Mouse (Mus musculus) stomach, embryonic 15.5 days (tissue): ENCODE measurements around the gene Zfp382. TPM values are rescaled to one million over a fixed set of nuclear protein-coding genes. Genes with fewer than 3 reads are reported as not detected.

ENCODE experiments used
- ATAC-seq: fragments of 200-750 bp; cut with Nextera tagmentation; 2 replicates; pipeline ENCODE4 v1.8.0; 2017; ENCODE audit warnings: low read depth, moderate number of reproducible peaks, moderate TSS enrichment; ENCODE audit not compliant: insufficient read depth, low FRiP score
- H3K27ac ChIP-seq: fragments of 300-500 bp; sonication (generic); 2 replicates; pipeline ENCODE4 v1.5.1; 2015; ENCODE audit warnings: mild to moderate bottlenecking, inconsistent platforms
- H3K27me3 ChIP-seq: fragments of 300-500 bp; sonication (generic); replicated peaks from 2 replicates; pipeline ENCODE4 v1.6.1; 2015; ENCODE audit warnings: inconsistent platforms
- H3K36me3 ChIP-seq: fragments of 300-500 bp; sonication (generic); 2 replicates; pipeline ENCODE4 v1.6.1; 2015; ENCODE audit warnings: inconsistent platforms
- H3K4me1 ChIP-seq: fragments of 300-500 bp; sonication (generic); 2 replicates; pipeline ENCODE4 v1.6.1; 2015; ENCODE audit warnings: inconsistent platforms
- H3K4me2 ChIP-seq: fragments of 300-500 bp; sonication (generic); 2 replicates; pipeline ENCODE4 v1.6.1; 2015; ENCODE audit warnings: mild to moderate bottlenecking, inconsistent platforms
- H3K4me3 ChIP-seq: fragments of 300-500 bp; sonication (generic); replicated peaks from 2 replicates; pipeline ENCODE4 v1.5.1; 2015; ENCODE audit warnings: inconsistent platforms
- H3K9ac ChIP-seq: fragments of 300-500 bp; sonication (generic); 2 replicates; pipeline ENCODE4 v1.6.1; 2015; ENCODE audit warnings: inconsistent platforms
- H3K9me3 ChIP-seq: fragments of 300-500 bp; sonication (generic); 2 replicates; pipeline ENCODE4 v1.6.1; 2016; ENCODE audit warnings: inconsistent platforms
- WGBS: fragments of 180-500 bp; shearing (Covaris S2); methylation state at CpG from one replicate; pipeline ENCODE4 v1.1.7; 2015; 5-methylcytosine and 5-hydroxymethylcytosine counted together
- microRNA-seq: library from miRNA; unstranded; fragments of <30 nt; microRNA quantifications from one replicate; pipeline ENCODE4, GENCODE M21; 2016
- polyA plus RNA-seq: library from polyadenylated mRNA; unstranded; fragments of >200 nt; fragmentation: Nextera tagmentation; extraction: Ambion mirVana; gene quantifications from 2 replicates; pipeline ENCODE4 v1.2.1, GENCODE M21; 2015

The Zfp382 gene
- polyA plus RNA-seq, 1 experiment from 2014 or later = 10.4 TPM

DNA sequence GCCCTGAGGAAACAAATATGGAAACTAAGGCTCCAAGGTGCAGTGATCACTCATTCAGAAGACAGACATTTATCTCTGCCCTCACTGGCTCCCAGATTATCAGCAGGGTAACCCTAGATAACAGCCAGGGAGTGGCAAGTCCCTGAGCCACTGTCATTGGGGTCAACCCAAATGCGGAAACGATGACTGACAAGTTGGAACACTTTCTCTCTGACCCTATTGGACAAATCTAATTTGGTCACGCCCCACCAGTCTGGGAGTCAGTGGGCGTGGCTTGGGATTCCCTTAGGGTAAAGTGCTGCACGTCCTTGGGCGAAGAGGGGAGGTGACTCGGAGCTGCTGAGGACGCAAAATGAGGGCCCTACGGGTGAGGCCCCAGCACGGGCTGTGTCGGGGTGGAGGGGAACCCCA, 62.1 kb downstream of the Zfp382 start, which contains the start of gene Cox7a1:
Gene Cox7a1, plus strand, starts transcription at position 266 of the 411 bp plus-strand sequence.
- Histone ChIP-seq H3K4me1 (peaks cover 10% of the 10 kb centered on the region), H3K4me3 (peak within 1 kb of the TSS; percentile 29), H3K27ac (peak within 1 kb of the TSS; percentile 49; the same call in 1 of the 2 replicates), H3K9me3 (no peaks in the 10 kb centered on the region), H3K36me3 (peaks cover 25% of the 10 kb centered on the region), H3K4me2 (peak within 1 kb of the TSS; percentile 56), H3K9ac (no peak within 1 kb of the TSS), H3K27me3 (no peaks in the 10 kb centered on the region)
- under 1% methylated on average over 11 of the region's 11 CpGs for WGBS
- ATAC-seq = peak; percentile 83

Small RNA genes lying within 50 kb of the gene (microRNA-seq; reads per million reads assigned to microRNA genes)
- gene Gm23368 = not detected

Other genes with a start within 250 kb of the Zfp382 start
- 7.9 and 8.3 TPM in 2 replicates for gene Zfp27, start 215.4 kb upstream of the Zfp382 start, polyA plus RNA-seq
- 4.0 and 4.5 TPM in 2 replicates for gene Zfp383, start 213.7 kb upstream of the Zfp382 start, polyA plus RNA-seq
- 9.2 and 10.2 TPM in 2 replicates for gene Zfp74, start 167.9 kb upstream of the Zfp382 start, polyA plus RNA-seq
- gene Zfp568, start 138.0 kb upstream of the Zfp382 start, polyA plus RNA-seq = 17.8 and 18.8 TPM in 2 replicates
- gene Zfp14, start 70.6 kb upstream of the Zfp382 start, polyA plus RNA-seq = 3.5 and 3.7 TPM in 2 replicates
- 4.1 and 4.7 TPM in 2 replicates for gene Zfp82, start 49.0 kb upstream of the Zfp382 start, polyA plus RNA-seq
- gene Gm26920, start 31.5 kb upstream of the Zfp382 start, polyA plus RNA-seq = 1.3 and 1.6 TPM in 2 replicates
- 6.7 and 8.3 TPM in 2 replicates for gene Zfp566, start 31.4 kb upstream of the Zfp382 start, polyA plus RNA-seq
- gene Zfp260, start 27.2 kb upstream of the Zfp382 start, polyA plus RNA-seq = 96.7 and 106 TPM in 2 replicates
- gene Zfp146, start 47.8 kb downstream of the Zfp382 start, polyA plus RNA-seq = 15.0 and 18.0 TPM in 2 replicates
- 13.8 and 22.0 TPM in 2 replicates for gene Cox7a1, start 62.2 kb downstream of the Zfp382 start, polyA plus RNA-seq
- 106 and 111 TPM in 2 replicates for gene Capns1, start 76.9 kb downstream of the Zfp382 start, polyA plus RNA-seq
- gene Polr2i, start 110.0 kb downstream of the Zfp382 start, polyA plus RNA-seq = 129 and 139 TPM in 2 replicates
- 138 and 158 TPM in 2 replicates for gene Tbcb, start 110.3 kb downstream of the Zfp382 start, polyA plus RNA-seq
- not detected in 2 replicates for gene Ovol3, start 113.8 kb downstream of the Zfp382 start, polyA plus RNA-seq
- gene Thap8, start 158.2 kb downstream of the Zfp382 start, polyA plus RNA-seq = 0.62 and 0.65 TPM in 2 replicates
- gene Wdr62, start 158.5 kb downstream of the Zfp382 start, polyA plus RNA-seq = 5.3 and 6.5 TPM in 2 replicates
- 23.2 and 26.6 TPM in 2 replicates for gene Clip3, start 169.8 kb downstream of the Zfp382 start, polyA plus RNA-seq
- 63.2 and 72.3 TPM in 2 replicates for gene Alkbh6, start 186.8 kb downstream of the Zfp382 start, polyA plus RNA-seq
- gene Syne4, start 192.9 kb downstream of the Zfp382 start, polyA plus RNA-seq = 65.2 and 73.8 TPM in 2 replicates
- gene E130208F15Rik, start 199.8 kb downstream of the Zfp382 start, polyA plus RNA-seq = 2.4 and 2.6 TPM in 2 replicates
- 14.3 and 16.1 TPM in 2 replicates for gene Sdhaf1, start 202.0 kb downstream of the Zfp382 start, polyA plus RNA-seq
- gene Lrfn3, start 240.8 kb downstream of the Zfp382 start, polyA plus RNA-seq = 4.9 and 5.6 TPM in 2 replicates